Mouse (Mus musculus) cerebellum, adult 9-10 months (tissue): Measurements from ENCODE around the gene Gm21981.
"Not testable (repeated sequence)": the region's sequence is repeated elsewhere in the genome, so short reads cannot be mapped to it uniquely, and the experiment has no call there.

Source experiments
- DNase-seq: peaks from one replicate; pipeline ENCODE4 v3.0.0; 2022

Gm21981 gene

GRCm38 (mm10) chr17:47663009-47663713 lies 31.1 kb downstream of the Gm21981 start:
- DNase-seq, result no peak

GRCm38 (mm10) chr17:47658741-47659243 lies 35.5 kb downstream of the Gm21981 start:
- no peak for DNase-seq

GRCm38 (mm10) chr17:47657901-47658300 lies 36.4 kb downstream of the Gm21981 start:
- no peak for DNase-seq

- no peak for DNase-seq
Measured at GRCm38 (mm10) chr17:47655697-47656096, 38.6 kb downstream of the Gm21981 start.

- not testable (repeated sequence) for DNase-seq
Measured at GRCm38 (mm10) chr17:47654346-47654745, 39.9 kb downstream of the Gm21981 start.

- DNase-seq, result no peak
Measured at GRCm38 (mm10) chr17:47651953-47652352, 42.3 kb downstream of the Gm21981 start.

- DNase-seq, result no peak
Measured at GRCm38 (mm10) chr17:47648966-47649365, 45.3 kb downstream of the Gm21981 start.

GRCm38 (mm10) chr17:47646683-47647082 lies 47.6 kb downstream of the Gm21981 start:
- peak; percentile 43 for DNase-seq

GRCm38 (mm10) chr17:47642992-47643391 lies 51.3 kb downstream of the Gm21981 start:
- no peak for DNase-seq
